Comparison of ENCODE assay signal across 29 mouse cellular contexts in the genomic region with DNA sequence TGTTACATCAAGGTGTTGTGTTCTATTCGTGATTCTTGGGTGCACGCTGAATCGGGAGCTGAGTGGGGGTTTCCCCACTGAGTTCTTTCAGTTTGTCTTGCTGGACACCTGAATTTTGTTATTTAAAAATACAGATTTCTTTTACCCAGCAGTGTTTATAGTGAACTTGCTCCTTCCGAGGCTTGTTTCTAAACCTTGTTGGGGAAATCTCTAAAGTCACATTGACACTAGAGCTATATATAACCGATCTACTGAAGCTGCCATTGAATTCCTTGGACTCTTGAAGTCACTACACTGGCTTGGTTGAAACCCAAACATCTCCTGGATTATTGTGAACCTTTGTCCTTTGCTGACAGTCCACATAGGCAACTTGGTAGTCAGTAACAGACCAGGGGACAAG. TPM values are rescaled to one million over a fixed set of nuclear protein-coding genes. Genes with fewer than 3 reads are reported as not detected.
"Had no signal": no experiment of that assay in that cellular context is flagged by ENCODE, and none has a peak within 500 bp of the region (broad histone marks: within the 10 kb centered on the region; RNA-seq: fewer than 3 reads in every experiment).

No protein-coding gene starts in this region.

- DNase-seq: kidney, postnatal 25 days; layer of hippocampus, adult 9-11 months; layer of hippocampus, postnatal 36 days; liver, embryonic 13.5 days; lung, adult 2 months; lung, postnatal 14 days; lung, postnatal 4 days; midbrain, embryonic 14.5 days had no signal

- H3K9ac ChIP-seq: liver, embryonic 13.5 days had no signal

- H3K9me3 ChIP-seq: liver, embryonic 13.5 days had no signal

- H3K4me2 ChIP-seq: midbrain, embryonic 11.5 days had no signal

- H3K4me3 ChIP-seq: layer of hippocampus, adult 2 months; left cerebral cortex, adult 2 months; liver, embryonic 13.5 days had no signal

- H3K27ac ChIP-seq: kidney, postnatal 0 days; layer of hippocampus, adult 2 months; left cerebral cortex, adult 2 months; liver, embryonic 13.5 days had no signal

- H3K36me3 ChIP-seq: liver, embryonic 13.5 days had no signal

RNA-seq across cellular contexts. Expression of gene Atp6v1e2, which starts 9.5 kb away (rescaled TPM):
- total RNA-seq: layer of hippocampus, adult 2 months; layer of hippocampus, postnatal 36 days; left cerebral cortex, adult 2 months; left cerebral cortex, postnatal 10 days; left cerebral cortex, postnatal 36 days; liver, adult 2 months; megakaryocyte progenitor cell, adult 5-6 weeks; megakaryocyte-erythroid progenitor cell, adult 5-6 weeks; midbrain, postnatal 0 days had no signal
- polyA plus RNA-seq: kidney, postnatal 0 days; large intestine, adult 2 months; limb, embryonic 11.5 days; limb, embryonic 14.5 days; liver, adult 2 months; liver, embryonic 13.5 days; liver, embryonic 16.5 days; lung, adult 2 months; lung, embryonic 16.5 days; midbrain, embryonic 14.5 days; midbrain, postnatal 0 days; neural tube, embryonic 11.5 days; neural tube, embryonic 14.5 days; small intestine, adult 2 months; spleen, adult 2 months; urinary bladder, adult 2 months had no signal

RNA-seq across cellular contexts. Expression of gene Tmem247, which starts 40.1 kb away (rescaled TPM):
- total RNA-seq: layer of hippocampus, adult 2 months; layer of hippocampus, postnatal 36 days; left cerebral cortex, adult 2 months; left cerebral cortex, postnatal 10 days; left cerebral cortex, postnatal 36 days; liver, adult 2 months; megakaryocyte progenitor cell, adult 5-6 weeks; megakaryocyte-erythroid progenitor cell, adult 5-6 weeks; midbrain, postnatal 0 days had no signal
- polyA plus RNA-seq: kidney, postnatal 0 days; large intestine, adult 2 months; limb, embryonic 11.5 days; limb, embryonic 14.5 days; liver, adult 2 months; liver, embryonic 13.5 days; liver, embryonic 16.5 days; lung, adult 2 months; lung, embryonic 16.5 days; midbrain, embryonic 11.5 days; midbrain, embryonic 14.5 days; midbrain, postnatal 0 days; neural tube, embryonic 11.5 days; neural tube, embryonic 14.5 days; small intestine, adult 2 months; spleen, adult 2 months; stomach, embryonic 16.5 days; urinary bladder, adult 2 months had no signal
